Mouse (Mus musculus) liver, postnatal 0 days (tissue): ENCODE measurements around the gene Kmt2c. TPM values are rescaled to one million over a fixed set of nuclear protein-coding genes. Genes with fewer than 3 reads are reported as not detected.
"Not testable (repeated sequence)": the region's sequence is repeated elsewhere in the genome, so short reads cannot be mapped to it uniquely, and the experiment has no call there.

Source experiments
- ATAC-seq: fragments of 200-750 bp; cut with Nextera tagmentation; 2 replicates; pipeline ENCODE4 v1.8.0; 2017; ENCODE audit warnings: mild to moderate bottlenecking, moderate library complexity
- DNase-seq: peaks from one replicate; pipeline ENCODE4 v3.0.0-alpha.2; 2016
- H3K27ac ChIP-seq: fragments of 300-500 bp; sonication (generic); 2 replicates; pipeline ENCODE4 v1.5.1; 2014; ENCODE audit warnings: antibody characterized with exemption, moderate library complexity, mild to moderate bottlenecking, low read depth
- H3K27me3 ChIP-seq: fragments of 300-500 bp; sonication (generic); 2 replicates; pipeline ENCODE4 v1.6.1; 2014; ENCODE audit warnings: low read length, control low read depth, mixed read lengths; ENCODE audit not compliant: insufficient read depth
- H3K36me3 ChIP-seq: fragments of 300-500 bp; sonication (generic); replicated peaks from 2 replicates; pipeline ENCODE4 v1.6.1; 2014; ENCODE audit warnings: mild to moderate bottlenecking, control low read depth, low read length, moderate library complexity, mixed read lengths; ENCODE audit not compliant: insufficient read depth
- H3K4me1 ChIP-seq: fragments of 300-500 bp; sonication (generic); 2 replicates; pipeline ENCODE4 v1.6.1; 2014; ENCODE audit warnings: antibody characterized with exemption, mild to moderate bottlenecking, control low read depth; ENCODE audit not compliant: insufficient read depth
- H3K4me2 ChIP-seq: fragments of 300-500 bp; sonication (generic); 2 replicates; pipeline ENCODE4 v1.6.1; 2014; ENCODE audit warnings: low read depth, mild to moderate bottlenecking, low read length, moderate library complexity, mixed read lengths
- H3K4me3 ChIP-seq: fragments of 300-500 bp; sonication (generic); 2 replicates; pipeline ENCODE4 v1.5.1; 2014; ENCODE audit warnings: low read depth, low read length
- H3K9ac ChIP-seq: fragments of 300-500 bp; sonication (generic); replicated peaks from 2 replicates; pipeline ENCODE4 v1.6.1; 2014; ENCODE audit warnings: mild to moderate bottlenecking, moderate library complexity
- H3K9me3 ChIP-seq: fragments of 300-500 bp; sonication (generic); 2 replicates; pipeline ENCODE4 v1.6.1; 2016; ENCODE audit warnings: mild to moderate bottlenecking, control low read depth, low read length, mixed read lengths
- CTCF ChIP-seq: sonication (generic); IDR thresholded peaks from 2 replicates; pipeline ENCODE4 v1.5.1; 2016; ENCODE audit warnings: antibody characterized with exemption, low read depth
- EP300 ChIP-seq: IDR thresholded peaks from 2 replicates; pipeline ENCODE4 v1.6.1; 2016; ENCODE audit warnings: antibody characterized with exemption, low read depth, mild to moderate bottlenecking
- WGBS: fragments of 180-500 bp; shearing (Covaris S2); extraction: QIAGEN DNeasy Blood & Tissue Kit; methylation state at CpG from one replicate; pipeline ENCODE4 v1.1.7; 2014; ENCODE audit not compliant: insufficient replicate concordance; 5-methylcytosine and 5-hydroxymethylcytosine counted together
- polyA plus RNA-seq: library from polyadenylated mRNA; unstranded; fragments of >200 nt; fragmentation: Nextera tagmentation; extraction: Ambion mirVana; gene quantifications from 2 replicates; pipeline ENCODE4 v1.2.1, GENCODE M21; 2015

The Kmt2c gene
- polyA plus RNA-seq, 1 experiment from 2014 or later: 4.1 TPM

- Histone ChIP-seq H3K4me2 (no peak overlapping the region), H3K9ac (no peak overlapping the region), H3K27ac (no peak overlapping the region), H3K36me3 (no peaks in the 10 kb centered on the region), H3K27me3 (no peaks in the 10 kb centered on the region), H3K9me3 (no peaks in the 10 kb centered on the region), H3K4me3 (no peak overlapping the region), H3K4me1 (no peaks in the 10 kb centered on the region)
- ATAC-seq (no peak), DNase-seq (no peak)
- TF ChIP-seq CTCF (no peak), EP300 (no peak)
- WGBS: 61% methylated on average over 2 of the region's 2 CpGs
Observed at GRCm38 (mm10) chr5:25475789-25476188, 22.8 kb downstream of the Kmt2c start.

GRCm38 (mm10) chr5:25472070-25472469 lies 26.5 kb downstream of the Kmt2c start:
- ATAC-seq: no peak
- 0 out of 2 replicates have a peak overlapping the region, but pooled peaks have one; percentile 15 for H3K4me2 ChIP-seq
- H3K9ac ChIP-seq: no peak overlapping the region
- H3K36me3 ChIP-seq: no peaks in the 10 kb centered on the region
- no peaks in the 10 kb centered on the region for H3K9me3 ChIP-seq
- WGBS: 27% methylated on average over 6 of the region's 6 CpGs
- no peaks in the 10 kb centered on the region for H3K4me1 ChIP-seq
- DNase-seq: no peak
- H3K27me3 ChIP-seq: no peaks in the 10 kb centered on the region
- TF ChIP-seq CTCF (no peak), EP300 (no peak)
- H3K27ac ChIP-seq: no peak overlapping the region
- H3K4me3 ChIP-seq: peak overlapping the region; percentile 8; the same call in 1 of the 2 replicates

GRCm38 (mm10) chr5:25461956-25462355 lies 36.6 kb downstream of the Kmt2c start:
- DNase-seq (no peak), ATAC-seq (no peak)
- no peak overlapping the region for H3K4me3 ChIP-seq
- H3K9ac ChIP-seq: no peak overlapping the region; the same call in 1 of the 2 replicates
- H3K36me3 ChIP-seq: no peaks in the 10 kb centered on the region
- no peak overlapping the region for H3K4me2 ChIP-seq
- H3K9me3 ChIP-seq: no peaks in the 10 kb centered on the region
- no peaks in the 10 kb centered on the region for H3K4me1 ChIP-seq
- H3K27ac ChIP-seq: no peak overlapping the region; the same call in 1 of the 2 replicates
- WGBS: 85% methylated on average over 1 of the region's 1 CpGs
- H3K27me3 ChIP-seq: no peaks in the 10 kb centered on the region
- no peak for TF ChIP-seq EP300

- H3K36me3 ChIP-seq, H3K4me3 ChIP-seq, H3K27ac ChIP-seq, ATAC-seq, H3K4me2 ChIP-seq, H3K9ac ChIP-seq, DNase-seq, H3K4me1 ChIP-seq, H3K27me3 ChIP-seq, H3K9me3 ChIP-seq: not testable (repeated sequence)
Observed at GRCm38 (mm10) chr5:25455432-25455831, 43.2 kb downstream of the Kmt2c start.

GRCm38 (mm10) chr5:25452691-25453090 lies 45.9 kb downstream of the Kmt2c start:
- Histone ChIP-seq H3K27ac (no peak overlapping the region), H3K4me2 (no peak overlapping the region), H3K27me3 (no peaks in the 10 kb centered on the region), H3K36me3 (no peaks in the 10 kb centered on the region), H3K9ac (no peak overlapping the region), H3K4me3 (no peak overlapping the region), H3K9me3 (no peaks in the 10 kb centered on the region), H3K4me1 (no peaks in the 10 kb centered on the region)
- whole genome bisulfite sequencing: 70% methylated on average over 2 of the region's 2 CpGs
- no peak for ATAC-seq
- TF ChIP-seq EP300 (no peak), CTCF (no peak)
- DNase-seq: no peak

GRCm38 (mm10) chr5:25437508-25437907 lies 61.1 kb downstream of the Kmt2c start:
- no peak overlapping the region for H3K4me3 ChIP-seq
- no peaks in the 10 kb centered on the region for H3K4me1 ChIP-seq
- H3K36me3 ChIP-seq: no peaks in the 10 kb centered on the region
- H3K27ac ChIP-seq: no peak overlapping the region
- no peak overlapping the region for H3K9ac ChIP-seq
- no peaks in the 10 kb centered on the region for H3K27me3 ChIP-seq
- no peak overlapping the region for H3K4me2 ChIP-seq
- WGBS: 53% methylated on average over 1 of the region's 1 CpGs
- no peaks in the 10 kb centered on the region for H3K9me3 ChIP-seq
- no peak for ATAC-seq
- no peak for DNase-seq
- TF ChIP-seq EP300 (no peak), CTCF (no peak)

- no peak overlapping the region for H3K4me2 ChIP-seq
- H3K27me3 ChIP-seq: no peaks in the 10 kb centered on the region
- no peak overlapping the region for H3K27ac ChIP-seq
- 18% methylated on average over 3 of the region's 3 CpGs for WGBS
- no peaks in the 10 kb centered on the region for H3K36me3 ChIP-seq
- no peak overlapping the region for H3K4me3 ChIP-seq
- H3K9me3 ChIP-seq: no peaks in the 10 kb centered on the region
- H3K9ac ChIP-seq: no peak overlapping the region
- DNase-seq (peak; percentile 64), ATAC-seq (no peak)
- no peaks in the 10 kb centered on the region for H3K4me1 ChIP-seq
- TF ChIP-seq CTCF: peak; percentile 71
- no peak for TF ChIP-seq EP300
Observed at GRCm38 (mm10) chr5:25436081-25436480, 62.5 kb downstream of the Kmt2c start.
